Comparison of ENCODE assay signal across 9 mouse cellular contexts in the genomic region with DNA sequence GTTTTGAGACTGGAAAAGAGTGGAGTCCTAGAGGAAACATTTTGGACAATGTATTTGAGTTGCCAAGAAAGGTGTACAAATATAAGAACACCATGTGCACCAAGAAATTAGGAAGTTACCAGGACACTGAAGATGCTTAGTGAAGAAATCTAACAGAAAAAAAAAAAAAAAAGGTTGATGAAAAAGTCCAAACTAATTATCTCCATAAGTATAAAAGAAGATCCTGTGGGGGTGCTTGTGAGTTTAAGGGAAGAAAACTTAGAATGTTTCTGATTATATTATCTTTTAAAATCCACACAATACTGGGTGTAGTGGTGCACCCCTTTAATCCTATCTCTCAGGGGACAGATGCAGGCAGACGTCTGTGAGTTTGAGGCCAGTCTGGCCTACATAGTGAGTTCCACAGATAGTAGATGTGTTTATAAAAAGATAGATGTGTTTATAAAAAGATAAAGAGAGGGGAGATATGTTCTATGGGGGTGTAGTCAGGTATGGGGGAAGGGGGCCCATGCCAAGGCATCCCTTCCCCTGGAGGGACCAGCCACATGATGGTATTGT. TPM values are rescaled to one million over a fixed set of nuclear protein-coding genes. Genes with fewer than 3 reads are reported as not detected.
DNase-seq lines count a peak whose midpoint lies in the region; ATAC-seq and TF ChIP-seq lines count a peak whose summit lies in the region.
"Had no signal": no experiment of that assay in that cellular context is flagged by ENCODE, and none has a peak within 500 bp of the region (broad histone marks: within the 10 kb centered on the region; RNA-seq: fewer than 3 reads in every experiment).

No protein-coding gene starts in this region.

- DNase-seq in hindbrain, embryonic 11.5 days (ENCODE audit: low spot score), result no peak
- no peak for DNase-seq in hindbrain, embryonic 14.5 days (ENCODE audit: low spot score)
- no peak for DNase-seq in thymus, postnatal 36 days
- DNase-seq in thymus, postnatal 25 days, result no peak
- DNase-seq: cerebellum, postnatal 14 days; retina, postnatal 1 day had no signal

- no peak overlapping the region for H3K27ac ChIP-seq in hindbrain, embryonic 12.5 days
- no peak overlapping the region for H3K27ac ChIP-seq in hindbrain, embryonic 11.5 days (ENCODE audit: low read depth, low read length)
- H3K27ac ChIP-seq in hindbrain, embryonic 14.5 days, result no peak overlapping the region

- H3K4me1 ChIP-seq in hindbrain, embryonic 12.5 days, result no peaks in the 10 kb centered on the region
- H3K4me1 ChIP-seq in hindbrain, embryonic 11.5 days (replicated peaks; ENCODE audit: control insufficient read depth, insufficient read depth, low read length), result no peaks in the 10 kb centered on the region
- H3K4me1 ChIP-seq in E14TG2a.4 (replicated peaks; ENCODE audit: low read depth, low read length), result peaks cover 21% of the 10 kb centered on the region
- H3K4me1 ChIP-seq in hindbrain, embryonic 14.5 days (replicated peaks; ENCODE audit: control insufficient read depth, insufficient read depth, low read length), result peaks cover 5% of the 10 kb centered on the region; the same call in 1 of the 2 replicates

- peak overlapping the region; percentile 63; the same call in 1 of the 2 replicates for H3K4me2 ChIP-seq in hindbrain, embryonic 12.5 days (replicated peaks)
- no peak overlapping the region for H3K4me2 ChIP-seq in hindbrain, embryonic 11.5 days (replicated peaks; ENCODE audit: low read depth, low read length)
- H3K4me2 ChIP-seq in hindbrain, embryonic 14.5 days (replicated peaks), result peak overlapping the region; percentile 86

- no peak for TF ChIP-seq CTCF in E14TG2a.4 (conservative IDR thresholded peaks at IDR 0.05; ENCODE audit: low read length)

- no peak overlapping the region for H3K4me3 ChIP-seq in hindbrain, embryonic 12.5 days
- no peak overlapping the region for H3K4me3 ChIP-seq in hindbrain, embryonic 11.5 days (ENCODE audit: low read depth, low read length)
- H3K4me3 ChIP-seq in E14TG2a.4 (replicated peaks; ENCODE audit: low read length), result 0 out of 2 replicates have a peak overlapping the region, but pooled peaks have one; percentile 79
- no peak overlapping the region for H3K4me3 ChIP-seq in hindbrain, embryonic 14.5 days (replicated peaks; ENCODE audit: low read length)

- H3K9me3 ChIP-seq in hindbrain, embryonic 12.5 days (replicated peaks), result no peaks in the 10 kb centered on the region
- H3K9me3 ChIP-seq in hindbrain, embryonic 11.5 days (ENCODE audit: control insufficient read depth, low read length), result no peaks in the 10 kb centered on the region
- no peaks in the 10 kb centered on the region for H3K9me3 ChIP-seq in E14TG2a.4 (ENCODE audit: low read length)
- no peaks in the 10 kb centered on the region for H3K9me3 ChIP-seq in hindbrain, embryonic 14.5 days (ENCODE audit: control insufficient read depth, low read length)

- H3K36me3 ChIP-seq in hindbrain, embryonic 12.5 days, result no peaks in the 10 kb centered on the region
- H3K36me3 ChIP-seq in hindbrain, embryonic 11.5 days (ENCODE audit: control insufficient read depth, insufficient read depth, low read length), result no peaks in the 10 kb centered on the region
- no peaks in the 10 kb centered on the region for H3K36me3 ChIP-seq in E14TG2a.4 (ENCODE audit: insufficient read depth, low read length)
- no peaks in the 10 kb centered on the region for H3K36me3 ChIP-seq in hindbrain, embryonic 14.5 days (replicated peaks; ENCODE audit: control insufficient read depth, insufficient read depth)

- no peak overlapping the region for H3K9ac ChIP-seq in hindbrain, embryonic 12.5 days
- no peak overlapping the region for H3K9ac ChIP-seq in hindbrain, embryonic 11.5 days (ENCODE audit: low read depth, low read length)
- H3K9ac ChIP-seq in hindbrain, embryonic 14.5 days, result no peak overlapping the region

- WGBS in hindbrain, embryonic 12.5 days, result 86% methylated on average over 1 of the region's 1 CpGs
- WGBS in hindbrain, embryonic 11.5 days, result 83% methylated on average over 1 of the region's 1 CpGs
- 73% methylated on average over 1 of the region's 1 CpGs for WGBS in hindbrain, embryonic 14.5 days

- H3K27me3 ChIP-seq in hindbrain, embryonic 12.5 days, result peaks cover 24% of the 10 kb centered on the region
- no peaks in the 10 kb centered on the region for H3K27me3 ChIP-seq in hindbrain, embryonic 11.5 days (ENCODE audit: control insufficient read depth, insufficient read depth, low read length)
- H3K27me3 ChIP-seq in E14TG2a.4 (ENCODE audit: insufficient read depth, low read length), result peaks cover 10% of the 10 kb centered on the region; the same call in 1 of the 2 replicates
- H3K27me3 ChIP-seq in hindbrain, embryonic 14.5 days (ENCODE audit: control insufficient read depth, insufficient read depth, low read length), result peaks cover 16% of the 10 kb centered on the region; the same call in 1 of the 2 replicates

- no peak for ATAC-seq in hindbrain, embryonic 12.5 days (ENCODE audit: low FRiP score)
- no peak for ATAC-seq in hindbrain, embryonic 11.5 days (ENCODE audit: low FRiP score)
- ATAC-seq in hindbrain, embryonic 14.5 days (ENCODE audit: low FRiP score), result no peak
- peak; percentile 68 for ATAC-seq in megakaryocyte-erythroid progenitor cell, adult 5-6 weeks (replicated peaks; ENCODE audit: low FRiP score, low TSS enrichment, poor library complexity, severe bottlenecking)

RNA-seq across cellular contexts. Expression of gene Rpn1, which starts 8.2 kb away (rescaled TPM):
- polyA plus RNA-seq in hindbrain, embryonic 12.5 days (2016; fragmentation: Nextera tagmentation; extraction: Ambion mirVana), result 278 and 284 TPM in 2 replicates
- polyA plus RNA-seq in hindbrain, embryonic 11.5 days (2014; fragmentation: Nextera tagmentation; extraction: Ambion mirVana), result 272 and 290 TPM in 2 replicates
- polyA plus RNA-seq in hindbrain, embryonic 14.5 days (2014; fragmentation: Nextera tagmentation; extraction: Ambion mirVana), result 301 and 339 TPM in 2 replicates
- 123 and 137 TPM in 2 replicates for total RNA-seq in megakaryocyte-erythroid progenitor cell, adult 5-6 weeks (2014; fragmentation: Nextera tagmentation)
- total RNA-seq in megakaryocyte-erythroid progenitor cell, adult 5-6 weeks (2017), result 183 and 205 TPM in 2 replicates

RNA-seq across cellular contexts. Expression of gene Rab7, which starts 31.0 kb away (rescaled TPM):
- polyA plus RNA-seq in hindbrain, embryonic 12.5 days (2016; fragmentation: Nextera tagmentation; extraction: Ambion mirVana), result 218 and 236 TPM in 2 replicates
- 273 and 288 TPM in 2 replicates for polyA plus RNA-seq in hindbrain, embryonic 11.5 days (2014; fragmentation: Nextera tagmentation; extraction: Ambion mirVana)
- polyA plus RNA-seq in hindbrain, embryonic 14.5 days (2014; fragmentation: Nextera tagmentation; extraction: Ambion mirVana), result 377 and 427 TPM in 2 replicates
- 158 and 182 TPM in 2 replicates for total RNA-seq in megakaryocyte-erythroid progenitor cell, adult 5-6 weeks (2014; fragmentation: Nextera tagmentation)
- 59.7 and 68.5 TPM in 2 replicates for total RNA-seq in megakaryocyte-erythroid progenitor cell, adult 5-6 weeks (2017)
